Mouse (Mus musculus): ENCODE measurements around the gene Csf3r.

Csf3r gene

GRCm38 (mm10) chr4:126057207-126058133 is 33.1 kb downstream of the Csf3r start:
- DNase-seq: no peak

GRCm38 (mm10) chr4:126058134-126058996 is 34.0 kb downstream of the Csf3r start, which contains the start of gene Oscp1:
TSS of gene Oscp1 (plus strand) at chr4:126058565.
- peak; percentile 91 for DNase-seq

- DNase-seq: no peak
Observed at GRCm38 (mm10) chr4:126058997-126059362, 34.6 kb downstream of the Csf3r start.

GRCm38 (mm10) chr4:126062856-126063255 is 38.5 kb downstream of the Csf3r start:
- no peak for DNase-seq

GRCm38 (mm10) chr4:126065241-126065640 is 40.9 kb downstream of the Csf3r start:
- DNase-seq: no peak

GRCm38 (mm10) chr4:126067401-126068077 is 43.2 kb downstream of the Csf3r start:
- peak; percentile 51 for DNase-seq

GRCm38 (mm10) chr4:126068842-126069241 is 44.5 kb downstream of the Csf3r start:
- no peak for DNase-seq

GRCm38 (mm10) chr4:126077833-126078232 is 53.5 kb downstream of the Csf3r start:
- DNase-seq: no peak

- DNase-seq: no peak
Observed at GRCm38 (mm10) chr4:126079266-126079665, 54.9 kb downstream of the Csf3r start.

GRCm38 (mm10) chr4:126081601-126082000 is 57.3 kb downstream of the Csf3r start:
- DNase-seq: no peak

- no peak for DNase-seq
Observed at GRCm38 (mm10) chr4:126083021-126083420, 58.7 kb downstream of the Csf3r start.

GRCm38 (mm10) chr4:126084382-126084781 is 60.0 kb downstream of the Csf3r start:
- no peak for DNase-seq

GRCm38 (mm10) chr4:126085996-126086576 is 61.7 kb downstream of the Csf3r start:
- peak; percentile 87 for DNase-seq

- DNase-seq: no peak
Observed at GRCm38 (mm10) chr4:126090101-126090847, 65.9 kb downstream of the Csf3r start.

GRCm38 (mm10) chr4:126090848-126091124 is 66.4 kb downstream of the Csf3r start:
- DNase-seq: no peak

- DNase-seq: no peak
Observed at GRCm38 (mm10) chr4:126091873-126092272, 67.5 kb downstream of the Csf3r start.

Measured in cerebellum, adult 9-11 months (tissue).